Mouse (Mus musculus) kidney, adult 2 months (tissue): ENCODE measurements around the gene Sik2.

ENCODE experiments used
- CTCF ChIP-seq: fragments of 200-500 bp; conservative IDR thresholded peaks from 2 replicates; pipeline ENCODE4 v1.5.1; 2011; ENCODE audit warnings: low read depth, mild to moderate bottlenecking, control low read depth, low read length, moderate library complexity, mixed read lengths; ENCODE audit not compliant: insufficient read depth, insufficient read length
- POLR2A ChIP-seq: fragments of 200-500 bp; IDR thresholded peaks from one replicate; pipeline ENCODE4 v1.6.1; 2011; ENCODE audit warnings: low read depth, low read length, control low read depth

- TF ChIP-seq CTCF (no peak), POLR2A (no peak)
Measured at GRCm38 (mm10) chr9:50904196-50904847, 104.6 kb downstream of the Sik2 start.
